Mouse (Mus musculus): ENCODE measurements around the gene C530008M17Rik.

- TF ChIP-seq CTCF (IDR thresholded peaks at IDR 0.05; ENCODE audit: low read depth, low read length) (no peak), POLR2A (IDR thresholded peaks at IDR 0.05; ENCODE audit: borderline replicate concordance, low read depth, low read length) (no peak)
These were observed 24.6 kb downstream of the C530008M17Rik start for GRCm38 (mm10) chr5:76680959-76681358.

Data from bone marrow macrophage, adult 2 months (primary cell).